Mouse (Mus musculus) C2C12 (cell line): ENCODE data around the gene Gss.

Experiments used
- CEBPB ChIP-seq: IDR thresholded peaks from one replicate; pipeline ENCODE4 v1.6.1; 2011; ENCODE audit warnings: low read depth, mild to moderate bottlenecking, control low read depth, moderate library complexity
- CTCF ChIP-seq: IDR thresholded peaks from one replicate; pipeline ENCODE4 v1.5.1; 2011; ENCODE audit not compliant: control insufficient read depth, insufficient read depth, insufficient read length
- FOSL1 ChIP-seq: IDR thresholded peaks from one replicate; pipeline ENCODE4 v1.8.0; 2011; ENCODE audit warnings: mild to moderate bottlenecking, low read length; ENCODE audit not compliant: poor library complexity, insufficient read depth, severe bottlenecking
- MAX ChIP-seq: IDR thresholded peaks from one replicate; pipeline ENCODE4 v1.6.1; 2011; ENCODE audit warnings: mild to moderate bottlenecking, control low read depth
- MYOD1 ChIP-seq: IDR thresholded peaks from one replicate; pipeline ENCODE4 v1.6.1; 2011; ENCODE audit warnings: low read depth; ENCODE audit not compliant: control insufficient read depth, insufficient read length
- MYOG ChIP-seq: IDR thresholded peaks from one replicate; pipeline ENCODE4 v1.6.1; 2011; ENCODE audit not compliant: control insufficient read depth, insufficient read length; ENCODE audit errors: extremely low read depth
- USF1 ChIP-seq: IDR thresholded peaks from one replicate; pipeline ENCODE4 v1.6.1; 2011; ENCODE audit warnings: low read depth, mild to moderate bottlenecking, control low read depth, moderate library complexity

DNA sequence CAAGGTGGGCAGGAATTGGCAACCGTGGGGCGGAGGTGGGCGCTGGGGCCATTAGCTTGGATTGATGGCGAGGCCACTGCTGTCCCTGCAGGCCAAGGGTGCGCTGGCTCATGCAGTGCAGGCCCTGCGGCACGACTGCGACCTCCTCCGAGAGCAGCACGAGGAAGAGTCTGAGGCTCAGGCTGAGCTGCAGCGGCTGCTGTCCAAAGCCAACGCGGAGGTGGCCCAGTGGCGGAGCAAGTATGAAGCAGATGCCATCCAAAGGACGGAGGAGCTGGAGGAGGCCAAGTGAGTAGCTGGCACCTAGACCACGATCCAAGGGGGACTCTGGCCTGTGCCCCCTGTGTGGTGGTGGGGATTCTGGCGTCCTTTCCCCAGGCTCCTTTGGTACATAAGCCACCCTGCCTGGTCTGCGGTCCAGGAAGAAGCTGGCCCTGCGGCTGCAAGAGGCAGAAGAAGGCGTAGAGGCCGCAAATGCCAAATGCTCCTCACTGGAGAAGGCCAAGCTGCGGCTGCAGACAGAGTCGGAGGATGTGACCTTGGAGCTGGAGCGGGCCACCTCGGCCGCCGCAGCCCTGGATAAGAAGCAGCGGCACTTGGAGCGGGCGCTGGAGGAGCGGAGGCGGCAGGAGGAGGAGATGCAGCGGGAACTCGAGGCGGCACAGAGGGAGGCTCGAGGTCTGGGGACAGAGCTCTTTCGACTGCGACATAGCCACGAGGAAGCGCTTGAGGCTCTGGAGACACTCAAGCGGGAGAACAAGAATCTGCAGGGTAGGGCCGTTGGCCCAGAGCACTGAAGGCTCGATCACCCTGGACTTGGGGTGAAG, 38.2 kb upstream of the Gss start:
- TF ChIP-seq CTCF (no peak), CEBPB (no peak), MYOD1 (no peak), USF1 (no peak), FOSL1 (no peak), MAX (no peak), MYOG (no peak)
